Comparison of ENCODE assay signal across 15 mouse cellular contexts in genomic region chr19:4398959-4399358, GRCm38 (mm10). TPM values are rescaled to one million over a fixed set of nuclear protein-coding genes. Genes with fewer than 3 reads are reported as not detected.
DNase-seq lines count a peak whose midpoint lies in the region; ATAC-seq and TF ChIP-seq lines count a peak whose summit lies in the region.
"Had no signal": no experiment of that assay in that cellular context is flagged by ENCODE, and none has a peak within 500 bp of the region (broad histone marks: within the 10 kb centered on the region; RNA-seq: fewer than 3 reads in every experiment).

No protein-coding gene starts in this region.

- H3K79me2 ChIP-seq in MEL (ENCODE audit: control insufficient read depth, insufficient read depth, low read length, poor library complexity), result peaks cover 32% of the 10 kb centered on the region

- 68% methylated on average over 4 of the region's 4 CpGs for WGBS in heart, embryonic 15.5 days
- WGBS in liver, embryonic 12.5 days (ENCODE audit: insufficient replicate concordance), result 57% methylated on average over 4 of the region's 4 CpGs
- 62% methylated on average over 4 of the region's 4 CpGs for WGBS in liver, embryonic 11.5 days
- WGBS in embryonic facial prominence, embryonic 13.5 days, result 76% methylated on average over 4 of the region's 4 CpGs

- TF ChIP-seq CTCF in MEL (IDR thresholded peaks at IDR 0.05 in 2 of 3, conservative IDR thresholded peaks at IDR 0.05 in 1 of 3; ENCODE audit: control insufficient read depth in 1 of 3, insufficient read depth in 1 of 3, low read depth in 2 of 3, low read length in 3 of 3, poor library complexity in 1 of 3, severe bottlenecking in 1 of 3), result no peak

- no peaks in the 10 kb centered on the region for H3K9me3 ChIP-seq in heart, embryonic 15.5 days (replicated peaks)
- no peaks in the 10 kb centered on the region for H3K9me3 ChIP-seq in liver, embryonic 12.5 days (replicated peaks)
- no peaks in the 10 kb centered on the region for H3K9me3 ChIP-seq in liver, embryonic 11.5 days (ENCODE audit: control insufficient read depth, low read length)
- H3K9me3 ChIP-seq in MEL (replicated peaks; ENCODE audit: insufficient read depth, low read length), result no peaks in the 10 kb centered on the region
- H3K9me3 ChIP-seq in embryonic facial prominence, embryonic 13.5 days, result no peaks in the 10 kb centered on the region
- H3K9me3 ChIP-seq: embryonic facial prominence, embryonic 15.5 days; midbrain, embryonic 13.5 days; neural tube, embryonic 12.5 days had no signal

- peak overlapping the region; percentile 90 for H3K4me2 ChIP-seq in heart, embryonic 15.5 days
- 0 out of 2 replicates have a peak overlapping the region, but pooled peaks have one; percentile 98 for H3K4me2 ChIP-seq in liver, embryonic 12.5 days
- no peak overlapping the region; the same call in 1 of the 2 replicates for H3K4me2 ChIP-seq in liver, embryonic 11.5 days
- H3K4me2 ChIP-seq in embryonic facial prominence, embryonic 13.5 days, result peak overlapping the region; percentile 85

- no peak overlapping the region for H3K4me3 ChIP-seq in heart, embryonic 15.5 days
- H3K4me3 ChIP-seq in liver, embryonic 12.5 days, result no peak overlapping the region
- H3K4me3 ChIP-seq in liver, embryonic 11.5 days (ENCODE audit: low read depth, low read length), result no peak overlapping the region
- peak overlapping the region; percentile 7 to 93; a peak in 2 of 4 replicates for H3K4me3 ChIP-seq in MEL (ENCODE audit: control insufficient read depth in 1 of 2, insufficient read depth in 1 of 2, low read depth in 2 of 2, low read length in 2 of 2)
- no peak overlapping the region for H3K4me3 ChIP-seq in embryonic facial prominence, embryonic 13.5 days

- peak; percentile 42 to 43; a peak in 2 of 4 replicates for TF ChIP-seq EP300 in MEL (IDR thresholded peaks at IDR 0.05; ENCODE audit: low read depth in 1 of 2, low read length in 2 of 2)

- no peak for ATAC-seq in heart, embryonic 15.5 days (replicated peaks; ENCODE audit: insufficient number of reproducible peaks, insufficient read depth, low FRiP score, low read depth)
- ATAC-seq in liver, embryonic 12.5 days, result no peak
- no peak for ATAC-seq in liver, embryonic 11.5 days (replicated peaks; ENCODE audit: low FRiP score)
- ATAC-seq in embryonic facial prominence, embryonic 13.5 days (ENCODE audit: insufficient number of reproducible peaks, insufficient read depth, low FRiP score, low TSS enrichment, low read depth), result no peak
- ATAC-seq: forebrain, embryonic 14.5 days had no signal

- H3K4me1 ChIP-seq in heart, embryonic 15.5 days (replicated peaks), result peaks cover 14% of the 10 kb centered on the region
- peaks cover 21% of the 10 kb centered on the region for H3K4me1 ChIP-seq in liver, embryonic 12.5 days
- peaks cover 14% of the 10 kb centered on the region for H3K4me1 ChIP-seq in liver, embryonic 11.5 days (replicated peaks; ENCODE audit: control insufficient read depth, insufficient read depth, low read length)
- peaks cover 8 to 16% of the 10 kb centered on the region in 2 experiments for H3K4me1 ChIP-seq in MEL (ENCODE audit: control insufficient read depth in 1 of 2, insufficient read depth in 2 of 2, low read length in 2 of 2)
- peaks cover 16% of the 10 kb centered on the region for H3K4me1 ChIP-seq in embryonic facial prominence, embryonic 13.5 days

- TF ChIP-seq RAD21 in MEL (IDR thresholded peaks at IDR 0.05; ENCODE audit: low read depth, low read length), result no peak

- TF ChIP-seq POLR2A in MEL (IDR thresholded peaks at IDR 0.05; ENCODE audit: control insufficient read depth in 1 of 2, insufficient read depth in 1 of 2, low read depth in 1 of 2, low read length in 2 of 2, poor library complexity in 1 of 2), result no peak

- H3K27me3 ChIP-seq in heart, embryonic 15.5 days, result no peaks in the 10 kb centered on the region
- H3K27me3 ChIP-seq in liver, embryonic 12.5 days (replicated peaks), result peaks cover 10% of the 10 kb centered on the region
- H3K27me3 ChIP-seq in liver, embryonic 11.5 days (replicated peaks; ENCODE audit: control insufficient read depth, insufficient read depth, low read length), result no peaks in the 10 kb centered on the region
- H3K27me3 ChIP-seq in MEL (ENCODE audit: control insufficient read depth in 1 of 2, insufficient read depth in 2 of 2, low read length in 2 of 2), result no peaks in the 10 kb centered on the region
- no peaks in the 10 kb centered on the region for H3K27me3 ChIP-seq in embryonic facial prominence, embryonic 13.5 days
- H3K27me3 ChIP-seq: embryonic facial prominence, embryonic 15.5 days; midbrain, embryonic 13.5 days; neural tube, embryonic 12.5 days had no signal

- H3K36me3 ChIP-seq in heart, embryonic 15.5 days, result no peaks in the 10 kb centered on the region
- H3K36me3 ChIP-seq in liver, embryonic 12.5 days, result no peaks in the 10 kb centered on the region
- H3K36me3 ChIP-seq in liver, embryonic 11.5 days (ENCODE audit: control insufficient read depth, insufficient read depth, low read length), result no peaks in the 10 kb centered on the region
- H3K36me3 ChIP-seq in MEL (ENCODE audit: control insufficient read depth in 1 of 2, insufficient read depth in 2 of 2, low read length in 2 of 2), result peaks cover 3 to 19% of the 10 kb centered on the region in 2 experiments; a peak in 3 of 4 replicates
- H3K36me3 ChIP-seq in embryonic facial prominence, embryonic 13.5 days, result no peaks in the 10 kb centered on the region
- H3K36me3 ChIP-seq: embryonic facial prominence, embryonic 15.5 days; midbrain, embryonic 13.5 days; neural tube, embryonic 12.5 days had no signal

- no peak overlapping the region for H3K9ac ChIP-seq in heart, embryonic 15.5 days
- no peak overlapping the region for H3K9ac ChIP-seq in liver, embryonic 12.5 days
- no peak overlapping the region for H3K9ac ChIP-seq in liver, embryonic 11.5 days (ENCODE audit: low read depth, low read length)
- peak overlapping the region; percentile 97 for H3K9ac ChIP-seq in MEL (ENCODE audit: control insufficient read depth, low read depth, low read length, poor library complexity, severe bottlenecking)
- no peak overlapping the region for H3K9ac ChIP-seq in embryonic facial prominence, embryonic 13.5 days

- intact Hi-C loops in heart, postnatal 36 days (cut with DNase I), result no loop called here

- no peak for DNase-seq in heart, postnatal 36 days
- DNase-seq in liver, embryonic 11.5 days (ENCODE audit: low spot score), result no peak
- DNase-seq in MEL (ENCODE audit: low read depth, low spot score), result peak; percentile 73
- DNase-seq in ovary, postnatal 14 days (ENCODE audit: low spot score), result no peak
- no peak for DNase-seq in layer of hippocampus, adult 9-11 months
- DNase-seq: cerebellum, adult 11 months; thymus, postnatal 14 days had no signal

- peak overlapping the region; percentile 87; the same call in 1 of the 2 replicates for H3K27ac ChIP-seq in heart, embryonic 15.5 days
- no peak overlapping the region for H3K27ac ChIP-seq in liver, embryonic 12.5 days
- no peak overlapping the region for H3K27ac ChIP-seq in liver, embryonic 11.5 days (ENCODE audit: low read depth, low read length)
- H3K27ac ChIP-seq in MEL (ENCODE audit: control insufficient read depth, low read depth, low read length), result peak overlapping the region; percentile 97
- H3K27ac ChIP-seq in embryonic facial prominence, embryonic 13.5 days, result peak overlapping the region; percentile 5; the same call in 1 of the 2 replicates
- H3K27ac ChIP-seq: macrophage; neural tube, embryonic 12.5 days had no signal

TF ChIP-seq in MEL, 35 proteins besides CTCF, POLR2A, EP300 and RAD21 (continues in another document):
- TF ChIP-seq NELFE (IDR thresholded peaks at IDR 0.05; ENCODE audit: low read depth, low read length), result no peak
- peak; percentile 43; the same call in 1 of the 2 replicates for TF ChIP-seq SIN3A (IDR thresholded peaks at IDR 0.05; ENCODE audit: low read length)
- no peak for TF ChIP-seq SMC3 (IDR thresholded peaks at IDR 0.05; ENCODE audit: low read depth, low read length)
- TF ChIP-seq POLR2AphosphoS2 (IDR thresholded peaks at IDR 0.05; ENCODE audit: low read length), result no peak
- TF ChIP-seq UBTF (IDR thresholded peaks at IDR 0.05; ENCODE audit: borderline replicate concordance, insufficient read depth, low read depth, low read length), result no peak
- TF ChIP-seq E2F4 (IDR thresholded peaks at IDR 0.05; ENCODE audit: borderline replicate concordance, low read depth, low read length), result no peak
- TF ChIP-seq MYB (IDR thresholded peaks at IDR 0.05; ENCODE audit: low read depth, low read length), result no peak
- no peak for TF ChIP-seq NRF1 (IDR thresholded peaks at IDR 0.05; ENCODE audit: insufficient read depth, low read depth, low read length, poor library complexity, severe bottlenecking)
- TF ChIP-seq USF2 (IDR thresholded peaks at IDR 0.05; ENCODE audit: borderline replicate concordance in 1 of 2, insufficient read depth in 1 of 2, low read depth in 1 of 2, low read length in 2 of 2), result no peak
- TF ChIP-seq ZKSCAN1 (IDR thresholded peaks at IDR 0.05; ENCODE audit: low read depth, low read length), result no peak
- TF ChIP-seq KAT2A (conservative IDR thresholded peaks at IDR 0.05; ENCODE audit: low read depth, low read length), result no peak
- no peak for TF ChIP-seq JUND (IDR thresholded peaks at IDR 0.05; ENCODE audit: low read depth, low read length)
- TF ChIP-seq MXI1 (IDR thresholded peaks at IDR 0.05; ENCODE audit: low read depth, low read length), result no peak

RNA-seq across cellular contexts. Expression of gene Kdm2a, which starts 0.9 kb away (rescaled TPM):
- 29.5 and 37.2 TPM in 2 replicates for polyA plus RNA-seq in heart, embryonic 15.5 days (2015; fragmentation: Nextera tagmentation; extraction: Ambion mirVana)
- 10 to 100 TPM; 39.4 to 41.1 TPM for total RNA-seq in heart, postnatal 36 days (2021)
- polyA plus RNA-seq in liver, embryonic 12.5 days (2016; fragmentation: Nextera tagmentation; extraction: Ambion mirVana), result 25.4 and 28.1 TPM in 2 replicates
- polyA plus RNA-seq in liver, embryonic 11.5 days (2014; fragmentation: Nextera tagmentation; extraction: Ambion mirVana), result 39.8 and 40.2 TPM in 2 replicates
- total RNA-seq in MEL (2012; rRNA removed), result 20.3 and 24.8 TPM in 2 replicates
- polyA plus RNA-seq in MEL (2012; ENCODE audit: insufficient read depth in 1 of 2, insufficient read length in 2 of 2, low read depth in 1 of 2, low replicate concordance in 2 of 2, missing spikeins in 1 of 2), result 10 to 100 TPM in 1 of 2 experiments, not detected in 1; 55.9 TPM
- 53.6 and 59.4 TPM in 2 replicates for polyA plus RNA-seq in embryonic facial prominence, embryonic 13.5 days (2015; fragmentation: Nextera tagmentation; extraction: Ambion mirVana)

RNA-seq across cellular contexts. Expression of gene Rhod, which starts 40.3 kb away (rescaled TPM):
- polyA plus RNA-seq in heart, embryonic 15.5 days (2015; fragmentation: Nextera tagmentation; extraction: Ambion mirVana), result 22.6 and 28.1 TPM in 2 replicates
- 1 to 10 TPM; 5.5 to 5.8 TPM for total RNA-seq in heart, postnatal 36 days (2021)
- 7.8 and 8.1 TPM in 2 replicates for polyA plus RNA-seq in liver, embryonic 12.5 days (2016; fragmentation: Nextera tagmentation; extraction: Ambion mirVana)
- 10.3 and 14.3 TPM in 2 replicates for polyA plus RNA-seq in liver, embryonic 11.5 days (2014; fragmentation: Nextera tagmentation; extraction: Ambion mirVana)
- total RNA-seq in MEL (2012; rRNA removed), result not detected in 2 replicates
- polyA plus RNA-seq in MEL (2012; ENCODE audit: insufficient read depth in 1 of 2, insufficient read length in 2 of 2, low read depth in 1 of 2, low replicate concordance in 2 of 2, missing spikeins in 1 of 2), result under 1 TPM in 1 of 2 experiments, not detected in 1; 0.06 TPM
- polyA plus RNA-seq in embryonic facial prominence, embryonic 13.5 days (2015; fragmentation: Nextera tagmentation; extraction: Ambion mirVana), result 39.2 and 42.7 TPM in 2 replicates

Comparison
In these comparisons a context has a peak if more than half of its experiments do, and no peak if none do; other contexts are left out.
1. H3K27ac ChIP-seq: peak in heart, embryonic 15.5 days (single experiment), MEL (single experiment) and embryonic facial prominence, embryonic 13.5 days (single experiment); none in liver, embryonic 12.5 days (single experiment) and liver, embryonic 11.5 days (single experiment).
2. H3K4me3 ChIP-seq: peak in MEL (2 of 2); none in heart, embryonic 15.5 days (single experiment), liver, embryonic 12.5 days (single experiment), liver, embryonic 11.5 days (single experiment) and embryonic facial prominence, embryonic 13.5 days (single experiment).